Mouse (Mus musculus): ENCODE measurements around the gene Sp4. TPM values are rescaled to one million over a fixed set of nuclear protein-coding genes. Genes with fewer than 3 reads are reported as not detected.

The Sp4 gene
- 21.4 and 23.9 TPM in 2 replicates for polyA plus RNA-seq (2016; fragmentation: Nextera tagmentation; extraction: Ambion mirVana)

- Histone ChIP-seq H3K36me3 (peaks cover 8% of the 10 kb centered on the region; the same call in 1 of the 2 replicates), H3K4me1 (peaks cover 26% of the 10 kb centered on the region), H3K9ac (replicated peaks) (peak within 1 kb of the TSS; percentile 70), H3K4me2 (replicated peaks) (peak within 1 kb of the TSS; percentile 67), H3K27me3 (no peaks in the 10 kb centered on the region), H3K4me3 (peak within 1 kb of the TSS; percentile 76), H3K27ac (replicated peaks) (peak within 1 kb of the TSS; percentile 97), H3K9me3 (no peaks in the 10 kb centered on the region)
- under 1% methylated on average over 43 of the region's 78 CpGs for WGBS
- peak; percentile 90 for ATAC-seq (ENCODE audit: low FRiP score, low read depth)
Observed at GRCm38 (mm10) chr12:118301072-118301865, at the start of gene Sp4. Gene Sp4 (minus strand): TSS chr12:118301440.

GRCm38 (mm10) chr12:118339107-118339506 lies 37.9 kb upstream of the Sp4 start:
- H3K9ac ChIP-seq (replicated peaks) = no peak overlapping the region
- no peak for ATAC-seq (ENCODE audit: low FRiP score, low read depth)
- no peaks in the 10 kb centered on the region for H3K4me1 ChIP-seq
- H3K4me3 ChIP-seq = no peak overlapping the region
- H3K9me3 ChIP-seq = no peaks in the 10 kb centered on the region
- H3K4me2 ChIP-seq (replicated peaks) = no peak overlapping the region
- H3K36me3 ChIP-seq = no peaks in the 10 kb centered on the region
- H3K27me3 ChIP-seq = no peaks in the 10 kb centered on the region
- 88% methylated on average over 2 of the region's 2 CpGs for WGBS
- no peak overlapping the region for H3K27ac ChIP-seq (replicated peaks)

GRCm38 (mm10) chr12:118338243-118338642 lies 37.0 kb upstream of the Sp4 start:
- Histone ChIP-seq H3K36me3 (no peaks in the 10 kb centered on the region), H3K4me2 (replicated peaks) (no peak overlapping the region), H3K27me3 (no peaks in the 10 kb centered on the region), H3K4me3 (no peak overlapping the region), H3K9me3 (no peaks in the 10 kb centered on the region), H3K4me1 (no peaks in the 10 kb centered on the region), H3K9ac (replicated peaks) (no peak overlapping the region), H3K27ac (replicated peaks) (no peak overlapping the region)
- 73% methylated on average over 2 of the region's 2 CpGs for WGBS
- no peak for ATAC-seq (ENCODE audit: low FRiP score, low read depth)

GRCm38 (mm10) chr12:118337291-118337690 lies 36.1 kb upstream of the Sp4 start:
- no peaks in the 10 kb centered on the region for H3K27me3 ChIP-seq
- 85% methylated on average over 3 of the region's 3 CpGs for WGBS
- ATAC-seq (ENCODE audit: low FRiP score, low read depth) = no peak

GRCm38 (mm10) chr12:118328739-118329249 lies 27.6 kb upstream of the Sp4 start:
- Histone ChIP-seq H3K27me3 (no peaks in the 10 kb centered on the region), H3K9me3 (no peaks in the 10 kb centered on the region), H3K36me3 (no peaks in the 10 kb centered on the region), H3K9ac (replicated peaks) (no peak overlapping the region), H3K4me1 (no peaks in the 10 kb centered on the region), H3K4me2 (replicated peaks) (no peak overlapping the region), H3K4me3 (no peak overlapping the region), H3K27ac (replicated peaks) (no peak overlapping the region)
- 90% methylated on average over 6 of the region's 6 CpGs for WGBS
- no peak for ATAC-seq (ENCODE audit: low FRiP score, low read depth)

More at GRCm38 (mm10) chr12:118337291-118337690, 36.1 kb upstream of the Sp4 start:
- Histone ChIP-seq H3K9ac (replicated peaks) (no peak overlapping the region), H3K36me3 (no peaks in the 10 kb centered on the region), H3K4me1 (no peaks in the 10 kb centered on the region), H3K9me3 (no peaks in the 10 kb centered on the region), H3K27ac (replicated peaks) (no peak overlapping the region), H3K4me3 (no peak overlapping the region), H3K4me2 (replicated peaks) (no peak overlapping the region)

GRCm38 (mm10) chr12:118327566-118327965 lies 26.3 kb upstream of the Sp4 start:
- Histone ChIP-seq H3K4me2 (replicated peaks) (no peak overlapping the region), H3K27ac (replicated peaks) (no peak overlapping the region), H3K4me1 (no peaks in the 10 kb centered on the region), H3K36me3 (no peaks in the 10 kb centered on the region), H3K9ac (replicated peaks) (no peak overlapping the region), H3K9me3 (no peaks in the 10 kb centered on the region), H3K4me3 (no peak overlapping the region), H3K27me3 (no peaks in the 10 kb centered on the region)
- ATAC-seq (ENCODE audit: low FRiP score, low read depth) = no peak
- WGBS = 90% methylated on average over 2 of the region's 2 CpGs

GRCm38 (mm10) chr12:118326161-118326560 lies 24.9 kb upstream of the Sp4 start:
- 92% methylated on average over 2 of the region's 2 CpGs for WGBS
- H3K4me3 ChIP-seq = no peak overlapping the region
- ATAC-seq (ENCODE audit: low FRiP score, low read depth) = no peak
- H3K4me2 ChIP-seq (replicated peaks) = no peak overlapping the region
- no peaks in the 10 kb centered on the region for H3K9me3 ChIP-seq
- H3K4me1 ChIP-seq = no peaks in the 10 kb centered on the region
- no peaks in the 10 kb centered on the region for H3K36me3 ChIP-seq
- H3K27me3 ChIP-seq = no peaks in the 10 kb centered on the region
- no peak overlapping the region for H3K27ac ChIP-seq (replicated peaks)
- H3K9ac ChIP-seq (replicated peaks) = no peak overlapping the region

GRCm38 (mm10) chr12:118320076-118320475 lies 18.8 kb upstream of the Sp4 start:
- no peaks in the 10 kb centered on the region for H3K36me3 ChIP-seq
- no peaks in the 10 kb centered on the region for H3K9me3 ChIP-seq
- no peak overlapping the region for H3K27ac ChIP-seq (replicated peaks)
- no peak for ATAC-seq (ENCODE audit: low FRiP score, low read depth)
- H3K27me3 ChIP-seq = no peaks in the 10 kb centered on the region
- no peak overlapping the region for H3K9ac ChIP-seq (replicated peaks)
- no peak overlapping the region for H3K4me3 ChIP-seq
- no peaks in the 10 kb centered on the region for H3K4me1 ChIP-seq
- H3K4me2 ChIP-seq (replicated peaks) = no peak overlapping the region

GRCm38 (mm10) chr12:118314477-118314845 lies 13.2 kb upstream of the Sp4 start:
- H3K9me3 ChIP-seq = no peaks in the 10 kb centered on the region
- 84% methylated on average over 2 of the region's 2 CpGs for WGBS
- no peaks in the 10 kb centered on the region for H3K27me3 ChIP-seq
- H3K36me3 ChIP-seq = no peaks in the 10 kb centered on the region
- H3K27ac ChIP-seq (replicated peaks) = no peak overlapping the region
- no peak for ATAC-seq (ENCODE audit: low FRiP score, low read depth)
- H3K4me3 ChIP-seq = no peak overlapping the region
- no peaks in the 10 kb centered on the region for H3K4me1 ChIP-seq
- H3K4me2 ChIP-seq (replicated peaks) = no peak overlapping the region
- no peak overlapping the region for H3K9ac ChIP-seq (replicated peaks)

- Histone ChIP-seq H3K36me3 (no peaks in the 10 kb centered on the region), H3K27me3 (no peaks in the 10 kb centered on the region), H3K4me2 (replicated peaks) (no peak overlapping the region), H3K9me3 (no peaks in the 10 kb centered on the region), H3K27ac (replicated peaks) (no peak overlapping the region), H3K4me3 (no peak overlapping the region), H3K4me1 (no peaks in the 10 kb centered on the region), H3K9ac (replicated peaks) (no peak overlapping the region)
- ATAC-seq (ENCODE audit: low FRiP score, low read depth) = no peak
- WGBS = 83% methylated on average over 3 of the region's 3 CpGs
Observed at GRCm38 (mm10) chr12:118313805-118314476, 12.7 kb upstream of the Sp4 start.

- Histone ChIP-seq H3K27ac (replicated peaks) (no peak overlapping the region), H3K4me3 (no peak overlapping the region), H3K27me3 (no peaks in the 10 kb centered on the region), H3K4me2 (replicated peaks) (no peak overlapping the region), H3K4me1 (peaks cover 16% of the 10 kb centered on the region), H3K9ac (replicated peaks) (no peak overlapping the region), H3K36me3 (peaks cover 8% of the 10 kb centered on the region; the same call in 1 of the 2 replicates), H3K9me3 (no peaks in the 10 kb centered on the region)
- ATAC-seq (ENCODE audit: low FRiP score, low read depth) = no peak
- 86% methylated on average over 3 of the region's 3 CpGs for WGBS
Observed at GRCm38 (mm10) chr12:118303586-118303985, 2.3 kb upstream of the Sp4 start.

- Histone ChIP-seq H3K27me3 (no peaks in the 10 kb centered on the region), H3K9me3 (no peaks in the 10 kb centered on the region), H3K4me2 (replicated peaks) (peak overlapping the region; percentile 67), H3K9ac (replicated peaks) (no peak overlapping the region), H3K27ac (replicated peaks) (no peak overlapping the region), H3K36me3 (peaks cover 8% of the 10 kb centered on the region; the same call in 1 of the 2 replicates), H3K4me1 (peaks cover 18% of the 10 kb centered on the region), H3K4me3 (peak overlapping the region; percentile 76)
- no peak for ATAC-seq (ENCODE audit: low FRiP score, low read depth)
- WGBS = 91% methylated on average over 5 of the region's 5 CpGs
Observed at GRCm38 (mm10) chr12:118303066-118303465, 1.8 kb upstream of the Sp4 start.

All from midbrain, embryonic 12.5 days (tissue).